Mouse (Mus musculus) embryo, embryonic 9.5 days (tissue): ENCODE results near the gene Tmem138.

ENCODE experiments used
- DNase-seq: peaks from one replicate; pipeline ENCODE4 v3.0.0-alpha.2; 2017; ENCODE audit errors: extremely low spot score

Gene Tmem138

DNA sequence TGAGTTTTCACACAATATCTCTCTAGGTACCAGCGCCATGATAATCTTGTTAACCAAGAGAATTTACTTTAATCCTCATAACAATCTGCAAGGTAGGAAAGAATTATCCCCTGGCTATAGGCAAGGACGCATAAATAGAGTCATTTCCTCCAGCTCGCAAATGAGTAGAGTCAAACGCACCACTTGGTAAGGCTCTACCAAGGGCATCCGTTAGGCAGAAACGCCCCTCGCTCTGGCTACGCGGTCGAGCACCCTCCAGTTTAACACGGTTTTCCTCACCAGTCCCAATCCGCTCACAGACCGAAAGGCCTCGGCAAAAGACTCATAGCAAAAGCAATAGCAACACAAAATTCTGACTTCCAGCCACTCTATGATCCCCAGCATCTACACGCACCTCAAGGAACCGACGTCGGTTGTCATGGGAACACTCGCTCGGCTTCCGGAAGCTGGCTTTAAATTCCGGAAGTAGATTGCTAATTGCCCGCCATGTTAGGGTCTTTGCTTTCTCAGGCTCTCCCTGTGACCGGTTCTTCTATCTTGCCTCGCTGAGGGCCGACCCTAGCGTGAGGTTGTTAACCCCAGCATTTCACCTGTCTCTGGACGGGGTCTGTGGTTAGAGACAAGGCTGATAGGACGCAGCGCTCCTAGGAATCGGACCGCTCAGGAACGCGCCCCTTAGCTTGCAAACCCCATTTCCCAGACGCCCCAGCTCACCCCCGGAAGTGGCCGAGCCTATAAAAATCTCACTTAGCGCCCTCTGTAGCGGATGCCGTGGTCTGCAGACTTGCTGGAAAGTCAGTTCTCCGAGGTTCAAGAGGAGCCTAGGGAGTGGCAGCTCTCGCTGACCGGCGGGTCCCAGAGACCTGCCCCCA is at the start of gene Tmem138, which contains the start of gene Cyb561a3:
Tmem138 (minus strand) TSS at position 673 of the 872 bp plus-strand sequence.
Cyb561a3 (plus strand) TSS at position 483 of the 872 bp plus-strand sequence.
- peak; percentile 96 for DNase-seq

DNA sequence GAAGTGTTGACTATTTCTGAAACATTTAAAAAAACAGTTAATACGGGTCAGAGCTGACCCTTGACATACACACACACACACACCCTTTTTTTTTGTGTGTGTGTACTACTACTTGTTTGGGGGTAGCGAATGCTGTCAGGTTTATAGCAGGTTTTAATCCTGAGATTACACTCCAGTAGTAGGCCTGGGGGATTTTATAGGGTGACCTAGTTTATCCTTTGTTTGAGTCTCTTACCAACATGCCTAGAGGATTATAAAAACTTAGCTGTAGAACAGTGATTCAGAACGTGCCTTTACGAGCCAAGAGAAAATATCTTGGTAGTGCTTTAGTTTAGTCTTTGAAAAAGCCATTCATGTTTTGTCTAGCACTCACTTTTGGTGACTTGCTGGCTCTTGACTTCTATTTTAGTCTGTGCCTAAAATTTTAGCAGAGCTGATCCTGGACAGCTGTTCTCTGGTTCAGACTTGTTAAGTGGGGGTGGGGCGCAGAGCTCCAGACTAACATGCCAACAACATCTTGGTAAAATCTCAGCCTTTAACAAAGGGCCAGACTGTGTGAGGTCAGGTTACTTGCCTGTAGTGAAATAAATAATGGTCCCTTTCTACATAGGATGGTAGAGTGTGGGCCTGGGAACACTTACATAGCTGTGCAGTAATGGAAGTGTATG is 31.5 kb upstream of the Tmem138 start:
- DNase-seq: no peak

DNA sequence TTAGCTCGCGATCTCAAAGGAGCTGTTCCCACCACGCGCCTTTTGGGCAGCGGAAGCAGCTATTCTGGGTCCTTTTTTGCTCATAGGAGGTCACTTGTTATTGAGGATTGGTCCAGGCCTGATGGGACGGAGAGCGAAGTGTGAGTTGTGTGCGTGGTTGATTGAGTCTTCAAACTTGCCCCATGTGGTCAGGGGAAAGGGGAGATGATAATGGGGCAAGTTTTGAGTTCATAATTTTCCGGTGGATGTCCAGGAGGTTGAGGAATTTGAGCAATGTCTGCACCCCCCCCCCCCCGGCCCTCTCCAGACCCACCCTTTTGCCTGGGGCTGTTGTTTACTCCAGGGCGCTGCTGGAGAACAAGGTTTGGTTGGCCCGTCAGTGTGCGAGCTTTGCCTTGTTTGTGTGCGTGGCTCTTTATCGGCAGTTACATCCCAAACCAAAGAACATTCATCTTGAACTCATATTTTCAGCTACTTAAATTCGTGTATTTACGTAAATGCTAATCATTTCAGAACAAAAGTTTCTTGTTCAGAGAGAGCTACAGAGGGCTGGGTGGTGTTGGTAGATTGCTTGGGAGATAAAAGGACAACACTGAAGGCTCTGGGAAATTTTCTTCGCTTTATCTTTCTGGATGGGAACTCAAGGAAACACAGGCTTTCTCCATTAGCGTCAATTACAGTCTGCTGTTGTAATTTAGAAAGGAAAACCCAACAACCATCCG is 28.9 kb upstream of the Tmem138 start:
- no peak for DNase-seq

DNA sequence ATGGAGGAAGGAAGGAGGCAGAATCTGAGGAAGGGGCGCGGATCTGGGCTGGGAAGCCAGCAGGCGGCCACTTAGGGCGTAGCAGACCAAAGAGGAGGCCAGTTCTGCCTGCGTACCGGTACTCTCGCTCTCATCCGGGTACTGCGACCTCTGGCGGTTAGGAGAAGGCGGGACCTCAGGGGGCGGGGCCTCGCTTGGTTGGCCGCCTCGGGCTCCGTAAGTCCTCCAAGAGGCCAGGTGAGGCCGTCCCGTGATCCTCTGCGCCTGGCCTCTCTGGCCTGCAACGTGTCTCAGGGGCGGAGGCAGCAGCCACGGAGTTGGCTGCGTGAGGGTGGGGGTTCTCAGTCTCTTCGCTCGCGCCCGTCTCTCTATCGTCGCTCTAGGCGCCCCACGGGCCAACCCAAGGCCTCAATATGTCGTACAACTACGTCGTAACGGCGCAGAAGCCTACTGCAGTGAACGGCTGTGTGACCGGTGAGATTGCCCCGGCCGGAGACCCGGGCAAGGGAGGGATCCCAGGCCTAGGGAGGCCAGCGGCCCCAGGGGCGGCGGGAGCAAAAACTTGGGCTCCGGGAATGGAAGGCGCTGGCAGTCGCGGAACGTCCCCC is 28.2 kb upstream of the Tmem138 start, which contains the start of the genes Ddb1 and Tkfc:
Ddb1 (plus strand) TSS at position 35 of the 608 bp plus-strand sequence.
Tkfc (minus strand) TSS at position 362 of the 608 bp plus-strand sequence.
- DNase-seq: peak; percentile 98

DNA sequence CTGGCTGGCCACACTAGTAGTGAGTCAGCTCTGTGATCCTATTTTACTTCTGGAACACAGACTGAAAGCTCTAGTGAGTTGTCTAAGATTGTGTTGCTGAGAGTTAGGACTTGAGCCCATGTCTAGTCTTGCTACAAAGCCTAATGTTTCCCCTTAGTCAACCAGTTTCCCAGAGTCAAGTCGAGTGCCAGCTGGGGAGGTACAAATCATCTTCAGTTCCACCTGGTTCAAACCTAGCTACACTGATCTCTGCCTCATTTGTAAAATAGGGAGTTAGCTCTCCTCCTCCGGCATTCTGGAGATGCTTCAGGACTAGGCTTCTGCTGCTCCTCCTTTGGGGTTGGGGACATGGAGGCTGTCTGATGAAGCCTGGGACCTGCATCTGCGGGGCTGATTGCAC is 27.4 kb upstream of the Tmem138 start:
- no peak for DNase-seq

DNA sequence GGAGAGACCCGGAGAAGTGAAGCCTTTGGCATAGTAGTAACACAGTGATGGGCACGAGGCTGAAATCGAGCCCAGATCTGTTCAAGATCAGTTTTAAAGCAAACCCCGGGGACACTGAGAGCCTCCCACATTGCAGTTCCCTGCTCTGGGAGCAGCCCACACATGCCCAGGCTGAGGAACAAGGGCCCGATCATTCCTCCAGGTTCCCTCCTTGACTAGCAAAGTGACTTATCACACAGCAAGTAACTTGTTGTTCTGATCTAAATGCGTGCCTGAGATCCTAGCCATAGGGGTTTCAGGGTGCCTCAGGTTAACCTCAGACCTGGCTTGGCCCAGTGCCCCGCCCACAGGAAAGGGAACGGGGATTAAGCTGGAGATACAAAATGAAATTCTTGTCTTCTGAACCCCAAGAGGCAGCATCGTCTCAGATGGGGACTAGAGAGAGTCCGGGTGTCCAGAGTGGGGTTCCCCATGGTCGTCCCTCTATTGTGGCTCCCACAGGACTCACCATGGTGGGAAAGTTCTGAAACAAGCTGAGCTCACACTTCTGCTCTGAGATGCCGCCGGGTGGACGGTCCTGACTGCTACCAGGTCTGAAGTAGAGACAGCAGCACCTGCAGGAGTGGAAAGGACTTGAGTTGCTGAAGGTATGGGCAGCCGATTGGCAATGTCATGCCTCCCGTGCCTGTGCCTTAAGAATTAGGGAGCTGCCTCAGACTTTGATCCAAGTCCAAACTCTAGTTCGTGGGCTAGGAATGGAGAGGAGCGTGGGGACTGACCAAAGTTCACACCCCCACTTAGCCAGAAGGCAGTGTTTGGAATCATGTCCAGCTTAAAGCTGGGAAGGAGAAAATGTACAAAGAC is 26.7 kb upstream of the Tmem138 start:
- DNase-seq: no peak

DNA sequence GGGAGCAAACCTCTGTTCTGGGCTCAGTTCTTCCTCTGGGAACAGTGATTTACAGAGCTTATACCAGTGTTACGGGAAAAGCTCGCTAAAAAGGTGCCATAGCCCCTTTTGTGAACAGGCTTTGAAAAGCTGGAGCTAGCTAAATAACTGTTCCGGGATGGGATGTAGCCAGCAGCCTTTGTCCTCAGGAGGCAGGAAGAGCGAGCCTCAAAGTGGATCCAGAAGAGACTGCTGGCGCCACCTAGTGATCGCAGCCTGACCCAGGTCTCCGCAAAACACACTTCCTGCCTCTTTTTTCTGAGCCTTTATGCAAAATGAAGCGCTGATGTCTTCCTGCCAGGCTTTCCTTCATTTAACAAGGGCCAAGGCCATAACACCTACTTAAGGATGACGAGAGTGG is 25.6 kb upstream of the Tmem138 start:
- DNase-seq: peak; percentile 88

DNA sequence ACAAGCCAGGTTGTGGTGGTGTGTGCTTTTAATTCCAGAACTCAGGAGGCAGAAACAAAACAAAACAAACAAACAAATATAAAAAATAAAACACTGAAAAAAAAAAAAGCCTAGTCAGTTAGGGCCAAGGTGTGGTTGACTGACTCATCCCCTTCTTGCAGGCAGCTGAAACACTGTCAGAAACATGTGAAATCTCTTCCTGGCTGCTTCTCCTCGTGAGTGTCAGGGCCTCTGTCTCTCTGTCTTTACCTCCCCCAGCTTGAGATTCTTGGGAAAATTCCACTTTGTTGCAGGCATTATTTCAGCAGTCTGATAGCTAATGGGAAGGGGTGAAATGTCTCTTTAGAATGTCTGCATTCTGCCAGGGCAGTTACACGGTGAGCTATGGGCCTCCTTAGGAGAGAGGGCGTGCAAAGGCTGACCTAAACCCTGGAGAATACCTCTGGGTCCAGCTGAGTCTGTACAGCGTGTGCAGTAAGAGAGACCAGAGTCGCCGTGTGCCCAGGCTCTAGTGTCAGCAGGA is 25.1 kb upstream of the Tmem138 start:
- no peak for DNase-seq

DNA sequence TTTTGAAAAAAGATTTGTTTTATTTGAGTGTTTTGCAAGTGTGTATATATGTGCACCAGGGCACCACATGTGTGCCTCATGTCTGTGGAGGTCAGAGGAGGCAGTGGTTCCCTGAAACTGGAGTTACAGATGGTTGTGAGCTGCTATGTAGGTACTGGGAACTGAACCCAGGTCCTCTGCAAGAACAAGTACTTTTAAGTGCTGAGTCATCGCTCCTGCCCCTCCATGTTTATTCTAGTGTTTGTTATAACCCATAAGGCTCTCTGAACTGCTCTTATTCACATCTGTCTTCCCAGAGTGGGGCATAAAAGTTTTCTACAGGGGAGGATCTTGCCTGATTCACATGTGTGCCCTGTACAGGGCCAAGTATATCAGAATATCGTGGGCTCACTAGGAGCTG is 22.5 kb upstream of the Tmem138 start:
- DNase-seq: no peak

DNA sequence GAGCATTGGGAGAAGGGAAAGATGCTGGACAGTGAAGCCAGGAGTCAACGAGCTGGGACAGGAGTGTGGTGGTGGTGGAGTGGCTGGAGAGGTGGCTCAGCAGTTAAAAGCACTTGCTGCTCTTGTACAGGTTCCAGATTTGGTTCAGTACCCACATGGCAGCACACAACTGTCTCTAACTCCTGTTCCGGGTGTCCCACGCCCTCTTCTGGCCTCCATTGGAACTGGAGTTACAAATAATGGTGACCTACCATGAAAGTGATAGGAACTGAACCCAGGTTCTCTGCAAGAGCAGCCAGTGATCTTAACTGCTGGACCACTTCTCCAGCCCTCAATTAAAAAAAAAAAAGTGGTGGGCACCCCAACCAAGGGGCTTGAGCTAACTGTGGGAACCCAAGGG is 21.0 kb upstream of the Tmem138 start:
- DNase-seq: no peak

DNA sequence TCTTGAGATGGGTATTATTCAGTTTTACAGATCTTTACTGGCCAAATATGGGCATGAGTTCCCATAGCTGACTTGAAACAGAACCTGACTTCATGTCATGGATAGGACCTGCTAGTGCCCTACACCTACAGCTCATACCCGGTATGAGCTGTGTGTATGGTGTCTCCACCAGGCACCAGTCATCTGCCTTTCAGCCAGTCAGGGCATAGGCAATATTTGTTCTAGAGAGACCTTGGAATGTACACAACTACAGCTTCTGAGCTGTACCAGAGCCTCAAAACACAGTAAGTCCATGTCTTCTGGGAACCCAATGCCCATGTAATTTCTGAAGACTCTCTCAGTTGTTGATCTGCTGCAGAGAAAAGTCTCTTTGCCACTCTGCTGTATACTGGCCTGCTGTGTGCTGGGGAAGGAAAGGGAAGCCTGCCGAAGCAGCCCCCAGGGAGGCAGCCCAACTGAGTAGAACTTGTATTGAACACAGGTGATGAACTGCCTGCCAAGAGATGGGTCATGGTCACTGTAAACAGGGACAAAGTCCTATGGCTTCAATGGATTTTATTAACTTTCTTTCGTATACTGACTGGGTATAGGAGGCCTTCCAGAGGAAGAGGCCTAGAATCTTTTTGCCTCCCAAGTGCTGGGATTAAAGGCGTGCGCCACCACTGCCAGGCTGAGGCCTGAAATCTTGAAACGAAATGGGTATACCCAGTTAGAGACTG is 14.7 kb upstream of the Tmem138 start:
- DNase-seq: no peak

DNA sequence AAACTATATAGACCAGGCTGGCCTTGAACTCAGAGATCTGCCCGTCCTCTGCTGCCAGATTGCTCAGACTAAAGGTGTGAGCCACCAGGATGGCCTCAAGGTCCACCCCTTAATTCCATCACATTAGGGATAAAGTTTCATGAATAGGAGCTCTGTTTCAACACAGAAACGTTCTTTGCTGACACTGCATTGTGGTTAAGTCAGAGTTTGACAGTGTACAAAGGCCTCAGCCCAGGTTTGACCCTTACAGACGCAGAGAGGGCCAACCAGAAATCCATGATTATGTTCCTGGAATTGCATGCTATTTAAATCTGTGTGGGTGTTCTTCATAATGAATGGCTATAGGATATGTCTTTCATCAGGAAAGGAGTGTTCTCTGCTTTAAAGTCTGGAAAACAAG is 13.1 kb upstream of the Tmem138 start:
- no peak for DNase-seq

DNA sequence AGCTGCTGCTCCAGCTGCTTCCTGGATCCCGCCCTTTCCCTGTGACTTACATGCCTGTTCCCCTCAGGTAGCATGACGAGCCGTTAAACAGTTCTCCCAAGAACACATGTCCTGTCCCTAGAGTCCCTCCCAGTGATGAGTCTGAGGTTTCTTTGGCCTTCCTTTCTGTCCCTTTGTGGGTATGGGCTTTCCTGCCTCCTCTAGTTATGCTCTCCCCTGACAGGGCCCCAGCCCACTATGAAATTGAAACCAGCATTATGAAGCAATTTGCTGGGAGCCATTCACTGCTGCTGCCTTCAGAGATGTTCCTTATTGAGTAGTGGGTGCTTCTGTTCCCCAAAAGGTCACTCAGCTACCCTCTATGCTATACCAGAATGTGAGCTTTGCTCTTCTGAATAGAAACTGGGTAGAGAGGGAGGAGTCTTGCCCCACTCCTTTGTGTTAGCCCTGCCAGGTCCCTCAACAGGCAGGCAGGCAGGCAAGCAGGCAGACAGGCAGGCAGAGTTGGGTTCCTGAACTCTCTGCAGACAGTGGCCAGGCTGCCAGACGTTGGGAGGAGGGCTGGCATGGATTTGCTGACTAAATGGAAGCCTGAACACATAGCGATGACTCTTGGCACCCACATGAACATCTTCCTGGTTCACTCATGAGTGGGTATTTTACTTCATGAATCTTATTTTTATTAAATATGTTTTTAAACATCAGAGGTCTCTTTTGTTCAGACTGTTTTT is 12.1 kb upstream of the Tmem138 start:
- DNase-seq: no peak

DNA sequence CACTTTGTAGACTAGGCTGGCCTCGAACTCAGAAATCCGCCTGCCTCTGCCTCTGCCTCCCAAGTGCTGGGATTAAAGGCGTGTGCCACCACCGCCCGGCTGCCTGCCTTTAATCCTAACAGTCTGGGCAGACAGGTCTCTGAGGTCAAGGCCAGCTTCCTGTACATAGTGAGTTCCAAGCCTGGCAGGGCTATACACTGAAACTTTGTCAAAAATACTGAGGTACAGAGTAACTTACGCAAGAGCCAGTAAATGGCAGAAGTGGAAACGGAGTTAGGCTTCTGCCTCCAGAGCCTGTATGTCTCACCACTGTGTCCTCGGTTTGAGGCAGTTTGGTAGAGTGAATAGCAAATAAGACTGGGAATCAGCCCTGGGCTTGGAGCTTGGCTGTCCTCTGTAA is 10.1 kb upstream of the Tmem138 start:
- no peak for DNase-seq

DNA sequence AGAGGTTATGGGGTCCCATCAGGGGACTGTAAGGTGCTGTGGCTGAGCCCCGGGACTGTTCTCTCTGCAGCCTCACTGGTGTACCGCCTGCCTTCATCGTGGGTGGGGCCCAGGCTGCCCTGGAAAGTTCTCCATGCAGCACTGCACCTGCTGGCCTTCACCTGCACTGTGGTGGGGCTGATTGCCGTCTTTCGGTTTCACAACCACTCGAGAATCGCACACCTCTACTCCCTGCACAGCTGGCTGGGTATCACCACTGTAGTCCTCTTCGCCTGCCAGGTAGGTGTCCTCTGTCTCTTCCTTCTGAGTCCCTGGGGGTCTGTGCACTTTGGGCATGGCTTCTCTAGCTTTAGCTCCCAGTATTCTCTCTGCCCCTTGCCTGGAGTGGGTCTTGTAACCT is 8.0 kb upstream of the Tmem138 start:
- DNase-seq: no peak

DNA sequence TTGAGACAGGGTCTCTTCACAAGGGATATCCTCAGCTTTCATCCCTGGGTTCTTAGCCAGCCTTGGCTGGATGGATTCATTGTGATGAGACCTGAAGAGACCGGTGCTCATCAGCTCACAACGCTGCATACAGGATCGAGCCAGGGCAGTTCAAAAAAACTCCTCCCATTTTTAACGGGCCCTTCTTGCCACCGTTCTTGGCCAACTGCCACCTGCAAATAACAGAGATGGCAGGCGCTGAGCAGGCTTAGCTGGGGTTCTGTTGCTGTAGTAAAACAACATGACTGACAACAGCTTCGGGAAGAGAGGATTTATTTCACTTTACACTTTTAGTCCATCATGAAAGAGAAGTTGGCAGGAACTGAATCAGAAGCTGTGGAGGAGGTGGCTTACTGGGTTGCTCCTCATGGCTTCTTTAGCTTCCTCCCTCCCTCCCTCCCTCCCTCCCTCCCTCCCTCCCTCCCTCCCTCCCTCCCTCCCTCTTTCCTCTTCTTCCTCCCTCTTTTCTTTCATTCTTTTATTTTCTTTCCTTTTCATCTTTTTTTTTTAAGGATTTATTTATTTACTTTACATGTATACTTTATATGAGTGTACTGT is 6.5 kb upstream of the Tmem138 start:
- DNase-seq: no peak

DNA sequence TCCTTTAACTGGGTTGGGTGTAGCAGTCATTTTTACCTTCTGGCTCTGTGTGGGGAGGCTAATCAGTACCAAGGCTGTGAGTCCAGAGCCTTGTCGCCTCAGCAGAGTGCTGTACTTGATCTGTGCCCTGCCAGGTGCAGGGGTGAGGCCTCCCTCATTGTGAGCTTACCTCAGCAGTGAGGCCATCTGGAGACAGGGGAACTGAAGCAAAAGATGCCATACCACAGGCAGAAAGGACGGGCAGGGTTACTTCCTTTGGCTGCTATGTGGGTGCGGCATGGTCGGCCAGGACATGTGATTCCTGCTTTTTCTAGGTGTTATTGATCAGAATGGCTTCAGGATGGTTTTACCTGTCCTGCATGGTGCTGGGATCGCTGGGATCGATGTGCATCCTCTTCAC is 4.8 kb upstream of the Tmem138 start:
- DNase-seq: no peak

DNA sequence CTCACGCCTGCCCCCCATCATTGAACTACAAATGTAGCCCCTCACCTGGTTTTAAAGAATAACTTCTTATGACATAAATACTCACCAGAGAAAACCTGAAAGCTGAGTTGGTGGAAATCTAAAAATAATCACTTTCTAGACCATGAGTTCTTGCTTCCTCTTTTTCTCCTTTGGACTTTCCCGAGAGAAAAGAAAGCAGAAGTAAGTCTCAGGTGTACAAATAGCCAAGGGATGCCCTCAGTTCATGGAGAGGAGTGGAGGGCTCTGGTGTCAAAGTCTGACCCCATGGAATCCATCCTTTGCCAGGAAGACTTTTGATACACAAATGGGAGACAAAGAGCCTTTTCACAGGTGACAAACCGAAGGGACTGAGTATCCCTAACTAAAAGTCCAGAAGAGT is 3.6 kb upstream of the Tmem138 start:
- DNase-seq: no peak

DNA sequence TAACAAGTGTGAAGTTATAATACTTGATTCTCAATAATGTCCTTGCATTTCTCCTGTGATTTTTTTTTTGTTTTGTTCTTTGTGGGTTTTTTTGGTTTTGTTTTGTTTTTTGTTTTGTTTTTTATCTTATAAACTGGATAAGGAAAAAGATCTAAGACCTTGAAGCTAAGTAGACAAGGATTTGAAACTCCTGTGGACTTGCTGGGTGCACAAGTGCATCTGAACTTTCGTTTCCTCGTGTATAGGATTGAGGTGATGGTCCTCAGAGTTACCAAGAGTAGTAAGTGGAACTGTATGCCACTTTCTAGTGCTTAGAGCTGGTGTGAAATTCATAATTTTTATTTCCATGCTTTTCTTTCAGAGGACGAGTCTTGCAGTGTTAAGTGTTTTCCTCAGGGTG is 2.9 kb upstream of the Tmem138 start:
- DNase-seq: no peak
